Mouse (Mus musculus): ENCODE measurements at regions not wholly inside any gene's neighbourhood (a gene's known extent, or its start where the extent isn't known, plus 50 kb on each side); places are given as distances from the start of the nearest gene placed in this dataset.

- no peak for ATAC-seq (ENCODE audit: low FRiP score)
- WGBS, result 19% methylated on average over 6 of the region's 6 CpGs
- TF ChIP-seq CTCF (IDR thresholded peaks at IDR 0.05), result no peak
Observed at GRCm38 (mm10) chr12:80021030-80021473, 91.8 kb downstream of the Zfp36l1 start.

GRCm38 (mm10) chr12:80018086-80018485 lies 94.7 kb downstream of the Zfp36l1 start:
- H3K27me3 ChIP-seq (ENCODE audit: insufficient read depth, low read length), result no peaks in the 10 kb centered on the region
- no peak overlapping the region for H3K4me3 ChIP-seq (ENCODE audit: low read depth, low read length)
- H3K36me3 ChIP-seq (ENCODE audit: insufficient read depth, low read length), result no peaks in the 10 kb centered on the region
- 82% methylated on average over 8 of the region's 8 CpGs for WGBS
- no peak for DNase-seq (ENCODE audit: low spot score)
- no peak for ATAC-seq (ENCODE audit: low FRiP score)
- no peak overlapping the region for H3K27ac ChIP-seq (ENCODE audit: low read depth, low read length)
- peaks cover 17% of the 10 kb centered on the region for H3K4me1 ChIP-seq (ENCODE audit: insufficient read depth, low read length)
- no peaks in the 10 kb centered on the region for H3K9me3 ChIP-seq (ENCODE audit: low read length)
- H3K4me2 ChIP-seq (ENCODE audit: low read depth, low read length, poor library complexity, severe bottlenecking), result no peak overlapping the region
- H3K9ac ChIP-seq (replicated peaks; ENCODE audit: low read length, poor library complexity, severe bottlenecking), result no peak overlapping the region
- no peak for TF ChIP-seq CTCF (IDR thresholded peaks at IDR 0.05)

More at GRCm38 (mm10) chr12:80021030-80021473, 91.8 kb downstream of the Zfp36l1 start:
- Histone ChIP-seq H3K4me3 (ENCODE audit: low read depth, low read length) (no peak overlapping the region), H3K27me3 (ENCODE audit: insufficient read depth, low read length) (no peaks in the 10 kb centered on the region), H3K4me1 (ENCODE audit: insufficient read depth, low read length) (peaks cover 10% of the 10 kb centered on the region; the same call in 1 of the 2 replicates), H3K36me3 (ENCODE audit: insufficient read depth, low read length) (no peaks in the 10 kb centered on the region), H3K9ac (replicated peaks; ENCODE audit: low read length, poor library complexity, severe bottlenecking) (0 out of 2 replicates have a peak overlapping the region, but pooled peaks have one; percentile 36), H3K27ac (ENCODE audit: low read depth, low read length) (no peak overlapping the region), H3K4me2 (ENCODE audit: low read depth, low read length, poor library complexity, severe bottlenecking) (no peak overlapping the region), H3K9me3 (ENCODE audit: low read length) (no peaks in the 10 kb centered on the region)
- DNase-seq (ENCODE audit: low spot score), result no peak

GRCm38 (mm10) chr12:80017376-80017929 lies 95.4 kb downstream of the Zfp36l1 start:
- H3K27me3 ChIP-seq (ENCODE audit: insufficient read depth, low read length), result no peaks in the 10 kb centered on the region
- ATAC-seq (ENCODE audit: low FRiP score) (no peak), DNase-seq (ENCODE audit: low spot score) (no peak)
- H3K36me3 ChIP-seq (ENCODE audit: insufficient read depth, low read length), result no peaks in the 10 kb centered on the region
- WGBS, result 82% methylated on average over 8 of the region's 8 CpGs
- H3K4me1 ChIP-seq (ENCODE audit: insufficient read depth, low read length), result peaks cover 17% of the 10 kb centered on the region
- H3K9ac ChIP-seq (replicated peaks; ENCODE audit: low read length, poor library complexity, severe bottlenecking), result no peak overlapping the region
- TF ChIP-seq CTCF (IDR thresholded peaks at IDR 0.05), result no peak
- no peak overlapping the region for H3K27ac ChIP-seq (ENCODE audit: low read depth, low read length)
- no peaks in the 10 kb centered on the region for H3K9me3 ChIP-seq (ENCODE audit: low read length)
- H3K4me2 ChIP-seq (ENCODE audit: low read depth, low read length, poor library complexity, severe bottlenecking), result no peak overlapping the region
- H3K4me3 ChIP-seq (ENCODE audit: low read depth, low read length), result no peak overlapping the region

GRCm38 (mm10) chr12:80015938-80016337 lies 96.9 kb downstream of the Zfp36l1 start:
- no peak for TF ChIP-seq CTCF (IDR thresholded peaks at IDR 0.05)
- Histone ChIP-seq H3K4me2 (ENCODE audit: low read depth, low read length, poor library complexity, severe bottlenecking) (no peak overlapping the region), H3K36me3 (ENCODE audit: insufficient read depth, low read length) (no peaks in the 10 kb centered on the region), H3K27ac (ENCODE audit: low read depth, low read length) (no peak overlapping the region), H3K4me3 (ENCODE audit: low read depth, low read length) (no peak overlapping the region), H3K27me3 (ENCODE audit: insufficient read depth, low read length) (no peaks in the 10 kb centered on the region), H3K9me3 (ENCODE audit: low read length) (no peaks in the 10 kb centered on the region), H3K9ac (replicated peaks; ENCODE audit: low read length, poor library complexity, severe bottlenecking) (no peak overlapping the region), H3K4me1 (ENCODE audit: insufficient read depth, low read length) (peaks cover 10% of the 10 kb centered on the region)
- 96% methylated on average over 1 of the region's 1 CpGs for WGBS
- DNase-seq (ENCODE audit: low spot score), result no peak
- ATAC-seq (ENCODE audit: low FRiP score), result no peak

- H3K9ac ChIP-seq (replicated peaks; ENCODE audit: low read length, poor library complexity, severe bottlenecking), result 0 out of 2 replicates have a peak overlapping the region, but pooled peaks have one; percentile 36
- 33% methylated on average over 7 of the region's 7 CpGs for WGBS
- no peak for TF ChIP-seq CTCF (IDR thresholded peaks at IDR 0.05)
- H3K4me3 ChIP-seq (ENCODE audit: low read depth, low read length), result peak overlapping the region; percentile 6; the same call in 1 of the 2 replicates
- peaks cover 7% of the 10 kb centered on the region; the same call in 1 of the 2 replicates for H3K4me1 ChIP-seq (ENCODE audit: insufficient read depth, low read length)
- H3K36me3 ChIP-seq (ENCODE audit: insufficient read depth, low read length), result no peaks in the 10 kb centered on the region
- no peaks in the 10 kb centered on the region for H3K27me3 ChIP-seq (ENCODE audit: insufficient read depth, low read length)
- peak overlapping the region; percentile 28 for H3K4me2 ChIP-seq (ENCODE audit: low read depth, low read length, poor library complexity, severe bottlenecking)
- DNase-seq (ENCODE audit: low spot score), result no peak
- no peaks in the 10 kb centered on the region for H3K9me3 ChIP-seq (ENCODE audit: low read length)
- peak; percentile 10; the same call in 1 of the 2 replicates for ATAC-seq (ENCODE audit: low FRiP score)
- peak overlapping the region; percentile 26; the same call in 1 of the 2 replicates for H3K27ac ChIP-seq (ENCODE audit: low read depth, low read length)
Observed at GRCm38 (mm10) chr12:80014598-80014983, 98.2 kb downstream of the Zfp36l1 start.

- peak overlapping the region; percentile 36; the same call in 1 of the 2 replicates for H3K9ac ChIP-seq (replicated peaks; ENCODE audit: low read length, poor library complexity, severe bottlenecking)
- ATAC-seq (ENCODE audit: low FRiP score), result peak; percentile 65; the same call in 1 of the 2 replicates
- 6% methylated on average over 14 of the region's 14 CpGs for WGBS
- no peaks in the 10 kb centered on the region for H3K36me3 ChIP-seq (ENCODE audit: insufficient read depth, low read length)
- H3K9me3 ChIP-seq (ENCODE audit: low read length), result no peaks in the 10 kb centered on the region
- DNase-seq (ENCODE audit: low spot score), result peak; percentile 74
- peaks cover 7% of the 10 kb centered on the region; the same call in 1 of the 2 replicates for H3K4me1 ChIP-seq (ENCODE audit: insufficient read depth, low read length)
- peak overlapping the region; percentile 28 for H3K4me2 ChIP-seq (ENCODE audit: low read depth, low read length, poor library complexity, severe bottlenecking)
- no peak for TF ChIP-seq CTCF (IDR thresholded peaks at IDR 0.05)
- peak overlapping the region; percentile 6 for H3K4me3 ChIP-seq (ENCODE audit: low read depth, low read length)
- peak overlapping the region; percentile 26; the same call in 1 of the 2 replicates for H3K27ac ChIP-seq (ENCODE audit: low read depth, low read length)
- no peaks in the 10 kb centered on the region for H3K27me3 ChIP-seq (ENCODE audit: insufficient read depth, low read length)
Observed at GRCm38 (mm10) chr12:80013904-80014597, 98.8 kb downstream of the Zfp36l1 start.

All from midbrain, postnatal 0 days (tissue).